Mouse (Mus musculus) ZHBTc4 (cell line): Measurements from ENCODE around the gene Car6.

Experiments used
- DNase-seq: peaks from one replicate; pipeline ENCODE4 v3.0.0-alpha.2; 2011; ENCODE audit warnings: low read depth, low spot score

Gene Car6

DNA sequence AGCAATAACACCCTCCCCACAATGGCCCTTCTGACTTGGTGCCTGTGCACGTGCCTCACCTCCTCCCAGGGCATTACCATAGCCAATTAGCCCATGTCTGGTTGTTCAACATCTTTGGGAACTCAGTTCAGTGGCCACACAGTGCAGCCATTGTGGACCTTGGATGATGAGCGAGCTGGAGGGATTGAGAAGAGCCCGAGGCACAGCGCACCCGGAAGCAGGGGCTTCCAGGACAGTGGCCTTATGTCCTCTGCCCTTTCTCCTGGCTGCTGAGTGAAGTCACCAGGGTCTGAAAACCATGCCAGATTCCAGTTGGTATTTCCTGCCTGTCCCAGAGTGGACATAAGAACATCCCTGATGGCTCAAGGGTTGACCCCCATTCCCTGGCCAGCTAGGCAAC lies at the start of gene Car6:
Car6 (minus strand) TSS at position 101 of the 400 bp plus-strand sequence.
- no peak for DNase-seq

- DNase-seq, result peak; percentile 5
Measured at GRCm38 (mm10) chr4:150249731-150250270, 48.7 kb upstream of the Car6 start.

DNA sequence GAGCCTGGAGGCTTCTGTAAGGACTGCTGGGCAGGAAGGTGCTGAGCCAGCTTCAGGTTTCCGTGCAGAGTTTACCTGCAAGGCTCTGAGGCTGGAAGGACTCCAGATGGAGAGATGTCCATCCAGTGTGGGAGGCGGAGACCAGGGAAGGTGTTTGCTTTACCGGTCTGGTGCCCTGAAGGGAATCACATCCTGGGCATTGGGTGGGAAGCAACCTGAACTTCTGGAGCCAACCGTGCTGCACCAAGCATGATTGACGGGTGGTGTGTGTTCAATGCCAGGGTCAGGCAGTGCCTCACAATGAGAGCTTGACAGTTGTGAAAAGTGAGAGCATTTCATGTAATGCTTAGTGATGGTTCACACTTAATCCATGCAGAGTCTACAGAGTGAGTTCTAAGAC lies 47.8 kb upstream of the Car6 start:
- peak; percentile 11 for DNase-seq

- peak; percentile 91 for DNase-seq
Measured at GRCm38 (mm10) chr4:150248009-150248408, 46.9 kb upstream of the Car6 start.

DNA sequence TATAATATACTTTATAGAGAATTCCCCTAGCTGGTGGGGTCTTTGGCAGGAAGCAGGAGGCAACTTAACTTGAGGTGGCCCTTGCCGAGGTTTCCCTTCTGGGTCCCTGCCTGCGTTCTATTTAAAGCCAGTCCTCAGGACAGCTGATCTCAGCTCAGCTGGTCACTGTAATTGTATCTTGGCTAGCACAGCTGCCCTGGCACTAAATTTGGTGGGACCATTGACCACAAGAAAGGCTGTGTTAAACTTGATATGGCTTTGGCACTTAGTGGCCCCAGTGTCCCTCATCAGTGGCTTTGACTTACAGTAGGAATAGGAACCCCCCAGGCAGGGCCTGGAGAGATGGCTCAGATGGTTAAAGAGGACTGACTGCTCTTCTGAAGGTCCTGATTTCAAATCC lies 44.7 kb upstream of the Car6 start:
- DNase-seq, result no peak

DNA sequence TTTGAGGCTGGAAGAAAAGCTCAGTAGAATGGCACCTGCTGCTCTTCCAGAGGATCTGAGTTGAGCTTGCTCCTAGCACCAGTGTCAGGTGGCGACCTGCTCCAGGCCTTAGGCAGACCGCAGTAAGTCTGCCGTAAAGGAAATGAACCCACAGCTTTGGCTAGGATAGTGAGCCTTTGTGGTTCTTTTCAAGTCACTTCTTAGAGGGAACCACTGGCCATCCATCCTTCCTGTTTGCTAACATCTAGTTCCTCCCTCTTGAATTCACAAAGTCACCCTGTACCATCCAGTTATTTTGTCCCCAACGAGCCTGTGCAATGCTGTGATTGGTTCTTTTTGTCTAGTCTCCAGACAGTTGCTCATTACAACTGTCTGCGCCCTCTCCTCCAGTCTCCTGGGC lies 41.6 kb upstream of the Car6 start:
- DNase-seq, result no peak

GRCm38 (mm10) chr4:150241708-150242107 lies 40.6 kb upstream of the Car6 start:
- peak; percentile 80 for DNase-seq

DNA sequence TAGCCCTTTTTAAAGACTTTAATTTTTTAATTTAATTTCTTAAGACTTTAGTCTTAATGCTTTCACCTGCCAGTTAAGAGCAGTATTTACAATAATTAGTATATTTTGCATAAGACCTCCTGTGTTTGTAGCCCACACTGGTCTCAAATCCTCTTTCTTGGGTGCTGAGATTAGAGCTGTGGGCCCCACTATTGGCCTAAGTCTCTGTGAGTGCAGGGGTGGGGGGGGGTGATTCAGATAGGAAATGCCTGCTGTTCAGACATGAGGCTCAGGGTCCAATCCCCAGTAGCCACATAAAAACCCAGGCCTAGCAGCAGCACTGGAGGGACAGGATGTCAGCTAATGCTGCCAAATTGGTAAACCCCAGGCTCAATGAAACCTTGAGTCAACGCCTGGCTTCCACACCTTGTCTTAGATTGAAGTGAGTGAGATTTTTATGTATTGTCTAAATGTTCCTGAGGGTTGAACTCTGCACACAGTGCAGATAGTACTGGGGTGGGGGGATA lies 39.3 kb upstream of the Car6 start:
- no peak for DNase-seq

DNA sequence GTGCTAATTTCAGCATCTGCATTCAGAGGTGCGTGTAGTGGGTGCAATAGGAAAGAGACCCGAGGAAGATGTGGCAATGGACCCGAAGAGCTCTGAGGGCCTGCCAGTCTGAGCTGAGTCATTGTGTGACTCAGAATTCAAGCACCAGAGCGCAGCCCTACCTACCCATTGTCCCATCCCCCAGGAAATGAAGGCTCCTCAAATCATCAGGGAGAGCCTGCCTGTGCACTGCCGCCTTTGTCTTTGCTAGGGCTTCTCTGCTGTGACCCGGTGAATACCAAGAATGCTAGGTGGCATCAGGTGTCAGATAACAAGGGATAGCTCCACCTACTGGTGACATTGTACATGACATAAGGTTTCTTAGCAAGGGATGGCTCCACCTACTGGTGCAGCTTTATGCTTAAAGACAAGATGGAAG lies 38.8 kb upstream of the Car6 start:
- DNase-seq, result peak; percentile 99

GRCm38 (mm10) chr4:150239503-150239902 lies 38.4 kb upstream of the Car6 start:
- DNase-seq, result no peak

- DNase-seq, result no peak
Measured at GRCm38 (mm10) chr4:150239087-150239480, 38.0 kb upstream of the Car6 start.

- no peak for DNase-seq
Measured at GRCm38 (mm10) chr4:150238433-150239086, 37.4 kb upstream of the Car6 start.

DNA sequence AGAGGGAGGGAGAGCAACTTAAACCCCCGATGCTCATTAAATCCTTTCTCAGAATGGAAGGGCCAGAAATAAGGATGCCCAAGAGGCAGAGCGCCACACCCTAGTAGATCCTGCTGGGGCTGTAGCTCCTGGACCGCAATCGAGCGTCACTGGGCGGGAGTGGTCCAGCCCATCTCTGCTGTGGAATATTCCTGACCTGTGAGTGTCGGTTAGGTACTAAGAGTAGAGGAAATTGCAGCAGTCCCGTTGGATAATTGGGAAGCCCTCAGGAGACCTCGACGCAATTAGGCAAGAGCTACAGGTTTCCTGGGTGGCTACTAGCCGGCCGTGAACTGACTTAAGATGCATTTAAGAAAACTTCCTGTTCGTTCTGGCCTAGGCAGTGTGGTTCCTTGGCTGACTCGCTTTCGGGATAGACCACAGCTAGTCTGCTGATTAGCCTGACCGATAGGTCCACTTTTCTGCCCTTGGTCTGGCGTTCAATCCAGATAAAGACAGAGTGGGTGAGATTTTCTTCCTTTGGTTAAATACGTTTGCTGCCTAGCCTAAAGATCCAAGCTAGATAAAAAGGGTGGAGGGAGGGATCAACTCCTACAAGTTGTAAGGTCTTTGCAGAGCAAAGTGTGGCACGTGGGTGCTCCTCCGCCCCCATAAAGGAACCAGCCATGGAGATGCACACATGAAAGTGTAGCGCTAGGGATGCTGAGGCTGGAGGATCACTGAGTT lies 36.7 kb upstream of the Car6 start:
- DNase-seq, result no peak

GRCm38 (mm10) chr4:150236521-150237481 lies 35.7 kb upstream of the Car6 start, which contains the start of gene Eno1:
Gene Eno1, plus strand, starts transcription at chr4:150236721.
- peak; percentile 100 for DNase-seq

- no peak for DNase-seq
Measured at GRCm38 (mm10) chr4:150236031-150236430, 34.9 kb upstream of the Car6 start.

- DNase-seq, result no peak
Measured at GRCm38 (mm10) chr4:150235585-150235984, 34.5 kb upstream of the Car6 start.

DNA sequence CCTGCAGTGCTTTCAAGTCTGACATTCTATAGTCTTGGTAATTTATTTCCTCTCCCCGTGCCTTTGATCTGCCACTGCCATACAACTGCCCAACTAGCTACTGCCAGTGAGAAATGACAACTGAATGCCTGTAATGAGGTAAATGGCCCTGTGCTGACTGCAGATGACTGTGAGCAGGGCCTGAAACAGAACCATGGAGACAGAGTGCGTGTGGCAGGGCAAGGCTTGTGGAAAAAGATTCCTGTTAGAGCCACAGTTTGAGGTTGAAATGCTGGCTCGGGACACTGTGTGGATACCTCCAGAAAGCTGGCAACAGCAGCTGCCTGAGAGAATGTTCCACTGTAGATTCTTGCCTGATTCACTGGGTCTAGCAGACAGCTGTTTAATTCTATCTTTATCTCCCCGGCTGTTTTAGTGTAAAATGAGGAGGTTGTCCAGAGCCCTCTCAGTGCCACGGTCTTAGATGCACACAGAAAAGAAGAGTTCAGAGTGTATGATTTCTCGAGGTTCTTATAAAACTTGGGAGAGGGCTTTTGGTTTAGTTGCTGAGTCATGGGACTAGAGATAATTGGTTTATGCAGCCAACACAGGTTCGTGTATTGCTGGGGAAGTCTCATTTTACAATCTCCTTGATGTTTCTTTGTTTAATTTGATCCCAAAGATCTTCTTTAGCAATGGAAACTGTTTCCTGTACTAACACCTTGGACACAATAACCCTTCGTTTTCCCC lies 33.6 kb upstream of the Car6 start:
- DNase-seq, result peak; percentile 61

GRCm38 (mm10) chr4:150231871-150232270 lies 30.7 kb upstream of the Car6 start:
- DNase-seq, result no peak

GRCm38 (mm10) chr4:150230460-150231407 lies 29.6 kb upstream of the Car6 start:
- no peak for DNase-seq
